Mouse (Mus musculus): ENCODE measurements around the gene Mapk6. TPM values are rescaled to one million over a fixed set of nuclear protein-coding genes. Genes with fewer than 3 reads are reported as not detected.
"Not testable (repeated sequence)": the region's sequence is repeated elsewhere in the genome, so short reads cannot be mapped to it uniquely, and the experiment has no call there.

The Mapk6 gene
- 10 to 100 TPM; 34.6 to 35.1 TPM for total RNA-seq (2021)
- long read RNA-seq, experiment 1, full-length matches to known transcripts: 2 of 17 reads
- long read RNA-seq, experiment 1, partial matches to known transcripts: 7 of 17 reads
- long read RNA-seq, experiment 1, other reads (novel, unspliced or antisense): 8 of 17 reads
- long read RNA-seq, experiment 2, full-length matches to known transcripts: 7 of 9 reads
- long read RNA-seq, experiment 2, partial matches to known transcripts: 2 of 9 reads
- long read RNA-seq, experiment 2, other reads (novel, unspliced or antisense): 0 of 9 reads

DNA sequence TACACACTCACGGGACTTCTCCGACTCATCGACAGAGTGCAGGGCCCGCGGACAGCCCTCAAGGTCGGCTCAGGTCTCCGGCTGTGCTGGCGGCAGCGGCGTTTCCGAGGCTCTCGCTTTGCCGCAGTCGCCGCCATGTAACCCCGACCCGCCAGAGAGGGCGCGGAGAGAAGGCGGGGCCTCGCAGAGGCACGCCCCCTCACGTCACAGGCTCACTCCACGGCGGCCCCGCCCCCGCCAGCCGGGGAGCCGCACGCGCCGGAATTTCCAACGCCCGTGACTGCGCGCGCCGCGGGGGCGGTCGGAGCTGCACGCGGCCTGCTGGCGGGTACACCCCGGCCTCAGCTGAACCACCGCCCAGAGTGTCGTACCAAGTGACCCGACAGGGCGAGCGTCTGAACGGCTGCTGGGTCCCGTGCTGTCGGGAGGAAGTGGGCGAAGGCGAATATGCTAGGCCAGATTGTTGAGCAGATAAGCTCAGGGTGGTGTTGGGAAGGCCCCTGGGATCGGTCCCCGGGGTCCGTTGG lies at the start of gene Mapk6:
Gene Mapk6, minus strand, starts transcription at position 154 of the 527 bp plus-strand sequence.
- DNase-seq: peak; percentile 99

DNA sequence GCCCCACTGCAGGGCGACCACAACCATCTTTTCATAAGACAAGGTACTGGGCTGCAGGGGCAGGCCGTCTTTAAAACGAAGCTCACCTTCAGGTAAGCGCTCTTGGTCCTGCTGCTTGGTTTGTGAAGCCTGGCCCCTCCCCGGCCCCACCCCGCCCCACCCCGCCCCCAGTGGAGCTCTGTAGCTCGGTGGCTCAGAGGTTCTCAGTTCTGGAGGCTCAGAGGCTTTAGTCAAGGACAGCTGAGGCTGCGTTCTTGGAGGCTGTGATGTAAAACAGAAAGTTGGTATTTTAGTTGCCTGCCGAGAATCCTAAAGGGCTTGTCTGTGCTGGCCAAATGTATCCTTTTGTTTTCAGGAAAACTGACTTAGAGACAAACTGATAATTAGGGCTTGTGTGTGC lies 45.9 kb upstream of the Mapk6 start:
- no peak for DNase-seq

DNA sequence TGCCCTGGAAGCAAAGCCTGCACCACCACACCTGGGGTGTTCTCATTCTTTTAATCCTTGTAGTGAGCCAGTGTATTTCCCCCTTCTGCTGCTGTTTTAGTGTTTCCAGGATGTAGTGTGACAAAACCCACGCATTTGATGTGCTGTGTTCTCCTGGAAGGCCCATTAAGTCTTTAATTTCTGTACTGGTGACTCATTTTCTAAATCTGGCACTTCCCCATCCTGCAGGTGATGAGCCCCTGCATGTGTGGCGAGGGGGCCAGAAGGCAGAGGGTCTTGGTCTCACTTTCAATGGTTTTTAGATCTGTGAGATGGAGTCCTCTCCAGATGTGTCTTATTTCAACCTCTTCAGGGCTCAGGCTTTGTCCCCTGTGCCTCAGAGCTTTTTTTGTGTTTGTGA lies 44.2 kb upstream of the Mapk6 start:
- no peak for DNase-seq

GRCm38 (mm10) chr9:75448021-75448420 lies 38.2 kb upstream of the Mapk6 start:
- DNase-seq: no peak

DNA sequence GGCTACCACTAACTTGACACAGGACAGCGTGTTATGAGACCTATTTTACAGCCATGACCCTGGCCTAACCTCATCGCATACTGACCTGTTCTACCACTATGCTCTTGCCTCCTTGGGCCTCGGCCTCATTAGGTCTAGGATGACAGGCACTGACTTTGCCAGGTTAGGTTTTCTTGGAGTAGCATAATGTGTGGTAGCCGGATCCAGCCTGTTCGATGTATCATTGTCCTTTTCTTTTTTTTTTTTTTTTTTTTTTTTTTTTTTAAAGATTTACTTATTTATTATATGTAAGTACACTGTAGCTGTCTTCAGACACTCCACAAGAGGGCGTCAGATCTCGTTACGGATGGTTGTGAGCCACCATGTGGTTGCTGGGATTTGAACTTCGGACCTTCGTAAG lies 36.8 kb upstream of the Mapk6 start:
- DNase-seq: not testable (repeated sequence)

DNA sequence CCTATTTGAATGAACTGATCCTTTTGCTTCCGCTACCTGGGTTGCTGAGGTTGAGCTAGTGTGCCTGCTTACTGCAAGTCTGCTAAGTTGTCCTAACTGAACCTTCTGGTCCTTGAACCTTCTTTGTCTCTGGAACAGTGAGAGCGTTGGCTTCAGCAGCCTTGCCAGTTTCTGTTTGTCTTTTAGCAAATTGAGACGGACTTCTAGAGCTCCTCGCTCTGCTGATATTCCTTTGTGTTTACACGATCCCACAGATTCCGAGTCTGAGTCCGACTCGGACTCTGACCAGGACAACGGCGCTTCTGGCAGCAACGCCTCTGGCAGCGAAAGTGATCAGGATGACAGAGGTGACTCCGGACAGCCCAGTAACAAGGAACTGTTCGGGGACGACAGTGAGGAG lies 35.2 kb upstream of the Mapk6 start:
- no peak for DNase-seq

DNA sequence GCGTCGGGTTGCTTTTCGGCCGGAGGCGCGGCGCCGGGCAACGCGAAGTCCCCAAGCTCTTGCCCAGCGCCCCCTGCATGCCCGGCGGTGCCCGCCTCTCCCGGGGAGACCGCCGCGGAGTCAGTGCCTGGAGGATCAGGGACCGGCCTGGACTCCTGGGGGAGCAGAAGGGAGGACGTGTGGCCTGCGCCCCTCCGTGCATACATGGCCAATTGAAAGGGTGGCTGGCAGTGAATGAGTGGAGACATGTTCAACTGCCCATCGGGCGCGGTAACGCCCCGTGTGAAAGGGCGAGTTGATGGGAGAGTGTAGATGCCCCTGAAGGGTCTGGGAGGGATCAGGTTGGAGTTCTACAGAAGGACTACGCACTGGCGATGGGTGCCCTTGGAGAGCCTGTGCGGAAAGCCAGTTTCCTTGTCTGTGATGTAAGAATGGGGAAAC lies 31.9 kb upstream of the Mapk6 start:
- no peak for DNase-seq

- DNase-seq: peak; percentile 90
These were observed 31.2 kb upstream of the Mapk6 start, which contains the start of gene Leo1 for GRCm38 (mm10) chr9:75440796-75441666. Leo1 (plus strand) TSS chr9:75441524.

DNA sequence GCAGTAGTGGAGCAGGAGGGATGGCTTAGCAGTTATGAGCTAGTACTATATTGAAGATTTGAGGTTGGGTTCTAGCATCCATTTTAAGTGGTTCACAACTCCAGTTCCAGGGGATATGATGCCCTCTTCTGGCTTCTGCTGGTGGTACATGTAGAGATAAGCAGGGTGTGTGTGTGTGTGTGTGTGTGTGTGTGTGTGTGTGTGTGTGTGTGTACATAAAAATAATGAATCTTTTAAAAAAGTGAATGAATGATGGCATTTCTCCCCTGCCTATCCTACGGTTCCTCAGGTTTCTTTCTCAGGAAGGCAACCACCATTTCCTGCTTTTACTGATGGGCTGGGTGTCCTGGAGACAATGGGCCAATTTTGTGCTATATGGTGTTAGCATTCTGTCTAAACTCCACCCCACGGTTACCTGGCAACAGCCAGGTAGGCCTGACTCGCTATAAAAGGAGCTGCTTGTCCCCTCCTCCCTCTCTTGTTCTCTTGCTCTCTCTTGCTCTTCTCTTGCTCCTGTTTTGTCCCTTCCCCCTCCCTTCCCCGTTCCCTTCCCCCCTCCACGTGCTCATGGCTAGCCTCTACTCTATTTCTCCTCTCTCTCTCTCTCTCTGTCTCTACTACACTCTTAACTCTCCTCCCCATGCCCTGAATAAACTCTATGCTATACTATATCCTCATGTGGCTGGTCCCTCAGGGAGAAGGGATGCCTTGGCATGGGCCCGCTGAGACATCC lies 28.0 kb upstream of the Mapk6 start:
- DNase-seq: peak; percentile 51

- peak; percentile 84 for DNase-seq
These were observed 26.1 kb upstream of the Mapk6 start for GRCm38 (mm10) chr9:75435918-75436317.

GRCm38 (mm10) chr9:75435291-75435690 lies 25.5 kb upstream of the Mapk6 start:
- DNase-seq: no peak

DNA sequence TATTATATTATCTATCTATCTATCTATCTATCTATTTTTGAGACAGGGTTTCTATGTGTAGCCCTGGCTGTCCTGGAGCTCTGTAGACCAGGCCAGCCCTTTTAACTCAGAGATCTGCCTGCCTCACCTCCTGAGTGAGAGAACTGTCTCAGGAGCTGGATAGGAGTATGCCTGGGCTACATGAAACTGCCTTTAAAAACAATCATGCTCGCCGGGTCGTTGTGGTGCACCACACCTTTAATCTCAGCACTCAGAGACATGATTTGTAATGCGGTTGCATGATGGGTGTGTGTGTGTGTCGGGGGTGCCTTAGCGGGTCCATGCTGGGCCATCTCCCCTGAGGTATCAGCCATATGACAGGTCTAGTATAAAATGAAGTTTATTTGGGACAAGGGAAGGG lies 25.1 kb upstream of the Mapk6 start:
- DNase-seq: no peak

DNA sequence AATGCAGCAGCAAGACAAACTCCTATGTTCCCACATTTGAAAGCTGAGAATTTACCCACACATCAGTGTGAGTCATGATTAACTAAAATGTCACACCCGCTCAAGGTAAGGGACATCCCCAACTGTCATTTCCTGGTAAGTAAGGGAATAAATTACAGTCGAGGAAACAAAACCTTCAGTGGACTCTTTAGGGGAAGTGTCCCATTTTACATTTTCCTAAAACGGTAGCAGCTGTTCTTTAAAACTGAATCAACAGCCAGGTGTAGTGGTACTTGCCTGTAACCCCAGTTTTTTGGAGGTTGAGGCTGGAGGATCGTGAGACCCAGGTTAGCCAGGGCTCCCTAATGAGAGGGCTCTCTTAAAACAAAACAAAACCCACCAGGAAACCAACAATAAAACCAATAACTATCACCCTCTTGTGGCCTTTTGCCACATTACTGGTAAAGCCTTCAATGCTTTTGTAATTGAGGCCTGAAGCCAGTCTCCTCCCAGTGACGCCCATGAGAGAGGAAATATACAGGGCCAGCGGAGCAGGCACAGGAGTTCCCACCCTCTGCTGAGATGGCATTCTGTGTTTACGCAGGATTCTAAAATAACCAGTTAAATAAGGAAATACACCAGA lies 24.5 kb upstream of the Mapk6 start:
- peak; percentile 66 for DNase-seq

DNA sequence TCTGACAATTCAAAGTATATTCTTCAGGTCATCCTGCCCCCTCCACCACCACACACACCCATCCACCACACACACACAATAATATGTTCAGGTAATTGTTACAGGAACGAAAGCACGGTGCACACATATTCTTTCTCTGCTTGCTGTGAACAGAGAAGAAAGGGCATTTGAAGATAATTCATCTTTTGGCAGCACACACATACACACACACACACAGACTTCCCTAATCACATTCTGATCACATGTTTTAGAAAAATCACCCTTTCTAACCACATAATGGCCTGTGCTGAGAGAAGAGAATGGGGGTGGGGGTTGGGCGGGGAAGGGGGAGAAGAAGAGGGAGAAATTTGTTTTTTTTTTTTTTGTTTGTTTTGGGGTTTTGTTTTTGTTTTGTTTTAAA lies 22.9 kb upstream of the Mapk6 start:
- DNase-seq: no peak

DNA sequence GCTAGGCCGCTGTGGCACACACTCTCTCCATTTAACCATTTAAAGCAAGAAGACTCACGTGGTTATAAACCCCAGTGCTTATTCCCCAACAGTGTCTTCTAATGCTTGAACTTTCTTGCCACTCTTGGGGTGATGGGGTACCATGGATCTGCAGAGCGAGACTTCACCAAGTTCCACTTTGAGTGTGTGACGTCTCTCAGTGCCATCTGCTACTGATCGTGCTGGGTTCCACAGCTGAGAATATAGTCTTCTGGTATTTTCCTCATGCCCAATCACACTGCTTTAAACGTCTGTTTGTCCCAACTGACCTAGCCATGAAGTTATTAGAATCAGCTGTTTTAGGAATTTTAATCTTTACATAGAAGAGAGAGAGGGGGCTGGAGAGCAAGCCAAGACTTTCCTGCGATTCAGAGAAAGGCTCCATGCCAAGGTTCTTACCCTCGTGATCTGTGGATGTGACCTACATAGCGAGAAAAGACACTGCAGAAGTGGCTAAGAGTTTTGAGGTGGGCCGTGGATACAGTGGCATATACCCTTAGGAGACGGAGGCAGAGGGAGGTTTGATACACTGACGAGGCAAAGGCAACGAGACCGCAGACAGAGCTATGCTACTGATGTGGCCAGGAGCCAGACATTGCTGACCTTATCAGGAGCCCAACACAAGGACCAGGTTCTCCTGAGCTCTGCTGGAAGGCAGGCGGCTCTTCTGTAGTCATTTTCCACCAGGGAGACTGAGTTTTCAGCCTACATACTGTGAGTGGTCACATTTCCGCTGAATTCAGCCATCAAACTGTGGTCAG lies 21.2 kb upstream of the Mapk6 start:
- peak; percentile 48 for DNase-seq

- no peak for DNase-seq
These were observed 19.9 kb upstream of the Mapk6 start for GRCm38 (mm10) chr9:75429657-75430056.

- DNase-seq: no peak
These were observed 19.2 kb upstream of the Mapk6 start for GRCm38 (mm10) chr9:75429040-75429439.

DNA sequence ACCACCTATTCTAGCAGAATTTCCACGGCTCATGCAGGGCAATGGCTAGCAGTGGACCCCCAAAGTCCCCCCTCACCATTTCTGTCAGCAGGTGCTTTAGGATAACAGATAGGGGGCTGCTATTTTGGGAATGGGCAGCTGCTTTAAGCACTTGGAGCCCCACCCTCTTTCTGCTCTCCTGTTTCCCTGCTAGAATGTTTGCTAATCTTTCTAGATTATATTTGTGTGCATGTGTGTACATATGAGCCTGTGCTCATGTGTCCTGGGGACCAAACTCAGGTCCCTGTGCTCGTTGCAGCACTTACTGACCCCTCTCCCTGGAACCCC lies 18.4 kb upstream of the Mapk6 start:
- DNase-seq: no peak

DNA sequence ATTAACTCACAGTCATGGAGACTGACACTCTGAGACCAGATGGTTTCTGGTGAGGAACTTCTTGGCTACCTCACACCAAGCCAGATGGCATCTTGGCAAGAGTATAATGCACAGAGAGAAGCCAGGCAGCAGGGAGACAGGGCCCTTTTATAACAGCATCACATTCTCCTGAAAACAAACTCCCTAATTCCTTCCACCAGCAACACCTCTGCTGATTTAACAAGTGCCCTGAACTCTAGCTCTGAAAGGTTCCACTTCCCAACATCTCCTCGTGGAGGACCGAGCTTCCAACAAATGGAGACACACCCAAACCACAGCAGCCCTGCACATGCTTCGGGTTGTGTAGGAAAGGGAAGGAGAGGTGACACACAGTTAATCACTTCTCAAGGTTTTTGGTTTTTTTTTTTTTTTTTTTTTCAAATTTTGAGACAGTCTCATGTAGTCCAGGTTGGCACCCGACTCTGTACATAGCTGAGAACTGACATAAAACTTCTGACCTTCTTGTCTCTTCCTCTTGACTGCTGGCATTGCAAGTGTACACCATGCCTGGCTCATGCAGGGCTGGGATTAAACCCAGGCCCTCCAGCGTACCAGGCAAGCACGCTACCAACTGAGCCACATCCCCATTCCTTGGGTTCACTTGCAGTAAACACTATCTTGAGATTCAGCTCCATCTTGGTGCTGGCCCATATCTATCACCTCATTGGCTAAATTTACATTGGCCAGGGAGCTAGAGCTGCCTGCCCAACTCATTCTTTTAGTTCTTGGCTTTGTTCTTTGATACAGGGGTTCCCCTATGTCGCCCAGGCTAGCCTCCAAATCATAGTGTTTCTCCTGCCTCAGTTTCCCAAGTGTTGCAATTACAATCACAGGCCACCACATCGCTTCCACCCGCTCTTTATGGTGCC lies 17.8 kb upstream of the Mapk6 start:
- DNase-seq: no peak

DNA sequence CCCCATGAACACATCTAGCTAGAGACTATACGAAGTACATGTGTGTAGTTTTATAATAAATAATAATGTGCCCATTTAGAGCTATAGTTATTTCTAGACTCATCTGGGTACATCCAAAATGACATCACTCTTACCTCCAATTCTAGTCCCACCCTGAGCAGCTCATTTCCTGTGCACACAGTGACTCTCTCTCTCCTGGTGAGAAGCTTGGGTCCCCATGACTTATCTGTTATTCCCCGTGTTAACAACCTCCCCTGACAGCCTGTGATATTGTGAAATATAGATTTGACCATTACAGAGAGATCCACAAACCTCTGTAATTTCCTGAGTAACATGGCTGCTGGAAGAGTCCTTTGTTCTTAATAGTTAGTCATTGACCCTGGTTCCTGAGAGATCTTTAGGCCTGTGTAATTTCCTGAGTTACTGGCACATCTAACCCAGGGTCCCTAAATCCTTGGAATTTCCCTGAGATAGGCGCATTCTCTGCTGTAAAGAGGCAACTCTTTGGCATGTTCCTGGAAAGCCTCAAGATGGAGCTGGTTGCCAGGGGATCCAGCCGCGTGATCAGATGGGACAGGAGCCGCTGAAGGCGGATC lies 16.1 kb upstream of the Mapk6 start:
- no peak for DNase-seq

All from adrenal gland, postnatal 10 days (tissue).